Mouse (Mus musculus): ENCODE measurements at regions not wholly inside any gene's neighbourhood (a gene's known extent, or its start where the extent isn't known, plus 50 kb on each side); places are given as distances from the start of the nearest gene placed in this dataset.

- H3K9me3 ChIP-seq (ENCODE audit: control insufficient read depth, low read length): no peaks in the 10 kb centered on the region
- no peak overlapping the region for H3K4me2 ChIP-seq (replicated peaks; ENCODE audit: low read depth)
- H3K9ac ChIP-seq (ENCODE audit: low read length): no peak overlapping the region
- WGBS: 40% methylated on average over 13 of the region's 13 CpGs
- DNase-seq (ENCODE audit: low spot score) (no peak), ATAC-seq (ENCODE audit: low FRiP score, low TSS enrichment) (no peak)
- H3K4me1 ChIP-seq (replicated peaks; ENCODE audit: control insufficient read depth, insufficient read depth): no peaks in the 10 kb centered on the region
- no peak overlapping the region for H3K27ac ChIP-seq (replicated peaks)
- TF ChIP-seq CTCF (IDR thresholded peaks at IDR 0.05; ENCODE audit: low read depth) (no peak), EP300 (optimal IDR thresholded peaks at IDR 0.05) (no peak)
- H3K4me3 ChIP-seq (ENCODE audit: low read depth, low read length): no peak overlapping the region
- H3K27me3 ChIP-seq (ENCODE audit: control insufficient read depth, insufficient read depth, low read length): no peaks in the 10 kb centered on the region
- no peaks in the 10 kb centered on the region for H3K36me3 ChIP-seq (ENCODE audit: control insufficient read depth, insufficient read depth, low read length)
Observed at GRCm38 (mm10) chr11:52635716-52636389, 128.6 kb upstream of the Fstl4 start.

- Histone ChIP-seq H3K27me3 (ENCODE audit: control insufficient read depth, insufficient read depth, low read length) (no peaks in the 10 kb centered on the region), H3K9ac (ENCODE audit: low read length) (no peak overlapping the region), H3K4me2 (replicated peaks; ENCODE audit: low read depth) (no peak overlapping the region), H3K9me3 (ENCODE audit: control insufficient read depth, low read length) (no peaks in the 10 kb centered on the region), H3K27ac (replicated peaks) (no peak overlapping the region), H3K4me1 (replicated peaks; ENCODE audit: control insufficient read depth, insufficient read depth) (no peaks in the 10 kb centered on the region), H3K36me3 (ENCODE audit: control insufficient read depth, insufficient read depth, low read length) (no peaks in the 10 kb centered on the region), H3K4me3 (ENCODE audit: low read depth, low read length) (no peak overlapping the region)
- peak; percentile 49 for TF ChIP-seq CTCF (IDR thresholded peaks at IDR 0.05; ENCODE audit: low read depth)
- TF ChIP-seq EP300 (optimal IDR thresholded peaks at IDR 0.05): no peak
- DNase-seq (ENCODE audit: low spot score) (no peak), ATAC-seq (ENCODE audit: low FRiP score, low TSS enrichment) (no peak)
- WGBS: 96% methylated on average over 1 of the region's 1 CpGs
Observed at GRCm38 (mm10) chr11:52638939-52639338, 125.5 kb upstream of the Fstl4 start.

DNA sequence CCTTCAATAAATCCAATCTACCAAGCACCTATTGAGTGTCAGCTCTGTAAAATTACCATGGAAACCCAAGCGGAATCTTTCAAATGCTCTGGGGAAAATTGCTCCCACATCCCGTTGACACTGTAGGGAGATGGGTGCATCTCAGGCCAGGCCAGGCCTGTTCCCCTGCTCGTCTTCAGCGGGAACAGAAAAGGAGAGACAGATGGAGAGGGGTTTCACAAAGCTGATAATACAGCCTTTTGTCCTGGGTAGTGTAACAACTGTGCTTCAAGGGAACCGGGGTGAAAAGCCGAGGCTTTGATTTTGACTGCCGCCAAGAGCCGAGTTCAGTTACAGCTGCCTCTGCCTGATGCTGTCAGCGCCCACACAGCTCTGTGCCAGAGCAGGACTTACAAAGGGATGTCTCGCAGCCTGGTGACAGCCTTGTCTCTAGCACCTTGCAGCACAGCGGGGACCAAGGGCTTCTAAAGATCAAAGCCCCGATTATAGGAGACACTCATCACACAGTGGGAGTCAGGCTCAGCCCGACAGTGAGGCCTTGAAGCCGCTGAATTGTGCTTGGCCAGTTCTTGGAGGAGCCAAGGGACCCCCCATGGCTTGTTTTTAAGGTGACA lies 122.6 kb upstream of the Fstl4 start:
- TF ChIP-seq CTCF (IDR thresholded peaks at IDR 0.05; ENCODE audit: low read depth) (no peak), EP300 (optimal IDR thresholded peaks at IDR 0.05) (no peak)
- DNase-seq (ENCODE audit: low spot score) (no peak), ATAC-seq (ENCODE audit: low FRiP score, low TSS enrichment) (no peak)
- Histone ChIP-seq H3K4me3 (ENCODE audit: low read depth, low read length) (no peak overlapping the region), H3K36me3 (ENCODE audit: control insufficient read depth, insufficient read depth, low read length) (no peaks in the 10 kb centered on the region), H3K9ac (ENCODE audit: low read length) (no peak overlapping the region), H3K27ac (replicated peaks) (no peak overlapping the region), H3K9me3 (ENCODE audit: control insufficient read depth, low read length) (no peaks in the 10 kb centered on the region), H3K27me3 (ENCODE audit: control insufficient read depth, insufficient read depth, low read length) (no peaks in the 10 kb centered on the region), H3K4me1 (replicated peaks; ENCODE audit: control insufficient read depth, insufficient read depth) (no peaks in the 10 kb centered on the region), H3K4me2 (replicated peaks; ENCODE audit: low read depth) (no peak overlapping the region)
- WGBS: 59% methylated on average over 14 of the region's 14 CpGs

- ATAC-seq (ENCODE audit: low FRiP score, low TSS enrichment) (no peak), DNase-seq (ENCODE audit: low spot score) (peak; percentile 24)
- Histone ChIP-seq H3K36me3 (ENCODE audit: control insufficient read depth, insufficient read depth, low read length) (no peaks in the 10 kb centered on the region), H3K9ac (ENCODE audit: low read length) (no peak overlapping the region), H3K4me2 (replicated peaks; ENCODE audit: low read depth) (no peak overlapping the region), H3K4me3 (ENCODE audit: low read depth, low read length) (no peak overlapping the region), H3K27me3 (ENCODE audit: control insufficient read depth, insufficient read depth, low read length) (no peaks in the 10 kb centered on the region), H3K9me3 (ENCODE audit: control insufficient read depth, low read length) (no peaks in the 10 kb centered on the region), H3K27ac (replicated peaks) (no peak overlapping the region), H3K4me1 (replicated peaks; ENCODE audit: control insufficient read depth, insufficient read depth) (0 out of 2 replicates have a peak, but pooled peaks cover 2% of the 10 kb centered on the region)
- WGBS: 27% methylated on average over 6 of the region's 6 CpGs
- no peak for TF ChIP-seq EP300 (optimal IDR thresholded peaks at IDR 0.05)
- no peak for TF ChIP-seq CTCF (IDR thresholded peaks at IDR 0.05; ENCODE audit: low read depth)
Observed at GRCm38 (mm10) chr11:52644081-52644768, 120.2 kb upstream of the Fstl4 start.

- H3K36me3 ChIP-seq (ENCODE audit: control insufficient read depth, insufficient read depth, low read length): no peaks in the 10 kb centered on the region
- DNase-seq (ENCODE audit: low spot score): no peak
- 0 out of 2 replicates have a peak, but pooled peaks cover 2% of the 10 kb centered on the region for H3K4me1 ChIP-seq (replicated peaks; ENCODE audit: control insufficient read depth, insufficient read depth)
- H3K4me2 ChIP-seq (replicated peaks; ENCODE audit: low read depth): no peak overlapping the region
- 39% methylated on average over 15 of the region's 15 CpGs for WGBS
- no peak overlapping the region for H3K4me3 ChIP-seq (ENCODE audit: low read depth, low read length)
- ATAC-seq (ENCODE audit: low FRiP score, low TSS enrichment): no peak; the same call in 1 of the 2 replicates
- no peaks in the 10 kb centered on the region for H3K9me3 ChIP-seq (ENCODE audit: control insufficient read depth, low read length)
- H3K27me3 ChIP-seq (ENCODE audit: control insufficient read depth, insufficient read depth, low read length): no peaks in the 10 kb centered on the region
- H3K27ac ChIP-seq (replicated peaks): no peak overlapping the region
- no peak overlapping the region for H3K9ac ChIP-seq (ENCODE audit: low read length)
- TF ChIP-seq CTCF (IDR thresholded peaks at IDR 0.05; ENCODE audit: low read depth): no peak
- TF ChIP-seq EP300 (optimal IDR thresholded peaks at IDR 0.05): no peak
Observed at GRCm38 (mm10) chr11:52648176-52648839, 116.1 kb upstream of the Fstl4 start.

Measured in stomach, postnatal 0 days (tissue).